Mouse (Mus musculus): ENCODE data around the gene Rap1gap2.

Rap1gap2 gene

DNA sequence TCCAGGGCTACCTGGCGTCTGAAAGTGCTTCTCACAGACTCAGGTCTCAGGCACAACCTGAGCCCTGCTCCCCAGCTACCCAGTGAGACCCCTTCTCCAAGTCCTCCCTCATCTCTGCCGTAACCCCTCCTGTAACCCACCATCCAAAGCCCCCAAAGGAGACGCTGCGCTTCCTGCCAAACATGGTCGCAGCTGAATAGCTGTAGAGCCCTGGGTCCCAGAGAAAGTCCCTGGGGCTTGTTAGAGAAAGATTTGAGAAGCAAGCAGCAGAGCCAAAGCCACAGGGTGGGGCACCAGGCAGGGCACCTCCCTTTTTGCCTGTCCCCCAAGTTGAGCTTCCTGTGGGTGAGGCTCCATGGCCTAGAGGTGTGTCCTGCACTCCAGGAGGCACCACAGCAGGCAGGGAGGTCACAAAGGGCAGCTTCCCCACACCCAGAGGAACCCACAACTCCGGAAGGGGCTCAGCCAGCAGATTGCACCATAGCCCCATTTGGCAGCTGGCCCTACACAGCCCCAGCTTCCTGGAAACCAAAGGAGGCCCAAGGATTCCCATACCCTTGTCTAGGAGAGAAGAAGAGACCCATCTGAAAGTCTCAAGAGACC lies 38.2 kb downstream of the Rap1gap2 start:
- DNase-seq, result peak in 1 of 2 experiments; percentile 5

DNA sequence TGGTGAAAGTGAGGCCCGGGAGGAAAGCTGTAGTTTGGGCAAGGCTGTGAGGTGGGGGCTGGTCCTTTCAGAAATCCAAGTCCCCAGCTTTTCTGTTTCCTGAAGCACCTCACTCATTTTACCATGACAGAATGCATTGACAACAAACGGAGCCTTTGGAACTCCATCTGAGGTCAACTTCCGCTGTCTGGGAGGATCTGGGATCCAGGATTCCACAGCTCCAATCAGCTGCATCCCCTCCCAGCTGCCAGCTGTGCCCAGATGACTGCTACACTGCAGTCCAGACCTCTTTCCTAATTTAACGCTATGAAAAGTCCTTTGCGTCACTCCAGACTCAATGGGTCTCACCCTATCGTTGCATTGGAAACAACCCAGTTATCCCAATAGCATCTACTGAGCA lies 41.0 kb downstream of the Rap1gap2 start:
- DNase-seq, result no peak

- DNase-seq, result no peak
Measured at GRCm38 (mm10) chr11:74568463-74568862, 42.3 kb downstream of the Rap1gap2 start.

- no peak for DNase-seq
Measured at GRCm38 (mm10) chr11:74568004-74568403, 42.7 kb downstream of the Rap1gap2 start.

GRCm38 (mm10) chr11:74566326-74566874 lies 44.3 kb downstream of the Rap1gap2 start:
- no peak for DNase-seq

- DNase-seq, result no peak
Measured at GRCm38 (mm10) chr11:74561392-74561791, 49.3 kb downstream of the Rap1gap2 start.

- no peak for DNase-seq
Measured at GRCm38 (mm10) chr11:74560600-74561227, 50.0 kb downstream of the Rap1gap2 start.

GRCm38 (mm10) chr11:74559793-74560433 lies 50.8 kb downstream of the Rap1gap2 start:
- no peak for DNase-seq

DNA sequence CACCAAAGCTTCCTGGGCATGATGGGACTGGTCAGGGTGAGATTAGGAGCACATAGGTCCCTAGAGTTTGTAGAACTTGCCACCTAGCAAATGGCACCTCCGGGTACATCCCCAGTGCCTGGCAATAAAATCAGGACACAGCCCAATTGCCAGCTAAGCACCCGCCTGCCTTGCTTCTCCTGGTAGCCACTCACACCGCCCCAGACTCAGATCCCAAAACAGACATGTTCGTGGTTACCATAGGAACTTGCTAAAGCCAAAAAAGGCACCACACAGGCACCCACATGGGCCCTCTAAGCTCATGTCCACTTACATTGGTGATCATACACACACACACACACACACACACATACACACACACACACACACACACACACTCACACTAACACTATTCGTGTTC lies 51.8 kb downstream of the Rap1gap2 start:
- no peak for DNase-seq

DNA sequence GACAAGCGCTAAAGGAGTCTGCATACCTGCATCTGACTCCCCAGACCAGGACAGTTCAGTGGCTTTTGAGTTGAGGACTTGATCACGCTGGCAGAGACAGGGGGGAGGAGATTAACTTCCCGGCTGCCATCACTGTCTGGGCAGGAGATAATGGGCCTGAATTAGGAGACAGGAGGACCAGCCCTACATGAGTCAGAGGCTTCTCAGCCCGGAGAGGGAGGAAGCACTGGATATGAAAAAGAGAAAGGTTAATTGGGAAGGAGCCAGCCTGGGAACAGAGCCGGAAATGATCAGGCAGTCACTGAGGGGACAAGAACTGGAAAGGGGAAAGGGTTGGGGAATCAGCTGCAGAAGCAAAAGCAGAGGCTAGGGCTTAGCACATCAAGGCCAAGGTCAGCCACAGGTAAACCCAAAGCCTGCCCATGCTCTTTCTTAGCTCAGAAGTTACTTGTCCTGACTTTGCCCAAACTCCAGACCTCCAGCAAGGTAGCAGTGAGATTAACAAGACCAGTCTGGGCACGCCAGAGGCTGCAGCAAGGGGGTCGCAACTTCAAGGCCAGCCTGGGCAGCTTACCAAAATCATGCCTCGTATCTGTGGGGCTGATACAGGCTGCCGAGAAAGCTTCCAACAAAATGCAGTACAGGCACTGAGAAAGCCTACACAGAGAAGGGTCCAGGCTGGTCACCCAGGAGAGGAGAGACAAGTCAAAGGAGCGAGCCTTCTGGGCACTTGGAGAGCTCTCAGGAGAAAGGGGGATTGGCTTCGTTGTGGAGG lies 53.1 kb downstream of the Rap1gap2 start:
- DNase-seq, result no peak

DNA sequence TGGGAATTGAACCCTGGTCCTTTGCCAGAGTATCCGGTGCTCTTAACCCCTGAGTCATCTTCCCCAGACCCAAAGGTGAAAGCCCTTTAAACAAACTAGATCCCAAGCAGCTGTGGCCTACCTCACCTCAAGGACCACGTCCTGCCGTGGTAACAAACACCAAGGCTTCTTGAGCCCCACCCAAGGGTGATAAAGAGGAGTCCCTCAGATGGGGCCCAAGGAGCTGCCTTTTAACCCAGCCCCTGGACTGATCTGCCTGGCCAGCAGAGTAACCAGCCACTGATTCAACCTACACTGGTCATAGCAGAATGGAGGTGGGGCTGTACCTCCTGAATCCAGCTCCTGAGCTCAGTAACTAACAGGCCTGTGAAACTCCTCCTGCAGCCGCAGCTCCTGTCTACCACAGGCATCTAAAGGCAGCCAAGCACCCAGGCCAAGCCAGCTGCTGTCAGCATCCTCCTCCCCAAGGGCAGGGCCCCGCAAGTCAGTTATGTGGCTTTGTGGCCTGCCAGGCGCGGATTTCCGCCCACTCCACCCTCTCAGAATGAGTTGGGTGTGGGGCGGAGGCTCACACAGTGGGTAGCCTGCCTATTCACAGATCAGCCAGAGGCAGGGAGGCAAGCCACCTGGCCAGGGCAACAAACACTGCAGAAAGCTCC lies 54.9 kb downstream of the Rap1gap2 start:
- DNase-seq, result peak; percentile 77 to 83

GRCm38 (mm10) chr11:74554683-74555341 lies 55.9 kb downstream of the Rap1gap2 start:
- no peak for DNase-seq

DNA sequence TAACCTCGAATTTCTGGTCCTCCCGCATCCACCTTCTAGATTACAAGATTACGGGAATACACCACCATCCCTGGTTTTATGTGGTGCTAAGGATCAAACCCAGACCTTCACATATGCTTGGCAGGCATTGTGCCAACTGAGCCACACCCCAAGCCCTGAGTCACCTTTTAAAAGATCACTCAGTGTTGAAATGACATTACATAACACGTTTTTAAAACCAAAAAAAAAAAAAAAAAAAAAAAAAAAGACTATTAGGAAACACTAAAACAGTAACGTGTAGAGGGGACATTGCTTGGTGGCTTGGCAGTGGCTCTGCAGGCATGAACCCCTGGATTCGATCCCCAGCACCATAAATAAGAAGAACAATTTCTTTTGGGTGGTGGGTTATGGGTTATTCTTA lies 59.1 kb downstream of the Rap1gap2 start:
- no peak for DNase-seq

GRCm38 (mm10) chr11:74550615-74551102 lies 60.1 kb downstream of the Rap1gap2 start:
- peak in 1 of 2 experiments; percentile 22 for DNase-seq

DNA sequence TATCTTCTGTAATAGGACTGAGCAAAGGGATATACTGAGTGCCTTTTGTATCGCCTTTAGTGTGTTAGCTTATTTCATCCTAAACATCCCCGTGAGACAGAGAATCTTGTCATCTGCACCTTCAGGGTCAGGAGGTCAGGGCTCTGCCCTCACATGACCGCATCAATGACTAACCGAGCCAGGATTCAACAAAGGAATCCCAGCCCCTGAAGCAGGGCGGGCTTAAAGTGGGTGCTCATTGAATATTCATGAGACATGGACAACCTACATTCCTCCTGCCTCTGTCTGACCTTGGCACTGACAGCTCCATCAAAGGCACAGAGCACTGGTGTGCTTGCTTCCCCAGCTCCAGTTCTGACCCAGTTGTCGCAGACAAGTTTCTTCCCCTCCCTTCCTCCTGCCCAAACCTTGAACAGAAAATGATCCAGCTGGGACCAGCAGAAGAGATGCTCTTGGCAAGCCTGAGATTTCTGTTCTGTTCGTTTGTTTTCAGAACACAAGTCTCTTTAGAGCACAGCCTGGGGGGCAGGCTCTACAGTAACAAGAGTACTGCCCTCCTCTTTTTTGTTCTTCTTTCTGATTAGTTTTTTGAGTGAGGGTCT lies 61.8 kb downstream of the Rap1gap2 start:
- DNase-seq, result no peak

GRCm38 (mm10) chr11:74546933-74547694 lies 63.6 kb downstream of the Rap1gap2 start:
- peak; percentile 74 to 85 for DNase-seq

DNA sequence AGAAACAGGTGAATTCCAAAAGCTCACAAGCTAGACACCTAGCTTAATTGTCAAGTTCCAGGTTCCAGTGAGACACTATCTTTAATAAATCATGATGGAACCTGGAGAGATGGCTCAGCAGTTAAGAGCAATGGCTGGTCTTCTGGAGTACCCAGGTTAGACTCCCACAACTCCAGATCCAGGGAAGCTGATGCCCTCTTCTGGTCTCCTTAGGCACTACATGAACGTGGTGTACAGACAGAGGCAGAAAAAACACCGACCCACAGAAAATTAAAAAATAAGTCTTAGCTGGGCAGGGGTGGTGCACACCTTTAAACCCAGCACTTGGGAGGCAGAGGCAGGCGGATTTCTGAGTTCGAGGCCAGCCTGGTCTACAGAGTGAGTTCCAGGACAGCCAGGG lies 64.5 kb downstream of the Rap1gap2 start:
- peak; percentile 37 to 43 for DNase-seq

GRCm38 (mm10) chr11:74545560-74545959 lies 65.2 kb downstream of the Rap1gap2 start:
- no peak for DNase-seq

DNA sequence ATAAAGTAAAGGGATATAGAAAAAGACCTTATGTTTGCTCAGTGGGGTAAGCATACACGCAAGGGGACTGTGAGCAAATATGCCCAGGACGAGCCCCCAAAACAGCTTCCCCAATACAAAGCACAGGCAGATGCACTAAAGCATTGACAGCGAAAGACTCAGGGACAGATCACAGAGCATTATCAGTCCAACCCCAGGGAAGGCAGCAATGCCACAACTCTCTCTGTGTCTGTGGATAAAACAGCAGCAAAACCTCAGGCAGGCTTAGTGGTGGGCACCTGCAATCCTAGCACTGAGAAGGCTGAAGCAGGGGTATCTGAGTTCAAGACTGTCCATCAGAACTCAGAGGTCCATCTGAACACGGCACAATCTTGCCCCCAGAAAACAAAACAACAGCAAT lies 73.4 kb downstream of the Rap1gap2 start:
- DNase-seq, result no peak

DNA sequence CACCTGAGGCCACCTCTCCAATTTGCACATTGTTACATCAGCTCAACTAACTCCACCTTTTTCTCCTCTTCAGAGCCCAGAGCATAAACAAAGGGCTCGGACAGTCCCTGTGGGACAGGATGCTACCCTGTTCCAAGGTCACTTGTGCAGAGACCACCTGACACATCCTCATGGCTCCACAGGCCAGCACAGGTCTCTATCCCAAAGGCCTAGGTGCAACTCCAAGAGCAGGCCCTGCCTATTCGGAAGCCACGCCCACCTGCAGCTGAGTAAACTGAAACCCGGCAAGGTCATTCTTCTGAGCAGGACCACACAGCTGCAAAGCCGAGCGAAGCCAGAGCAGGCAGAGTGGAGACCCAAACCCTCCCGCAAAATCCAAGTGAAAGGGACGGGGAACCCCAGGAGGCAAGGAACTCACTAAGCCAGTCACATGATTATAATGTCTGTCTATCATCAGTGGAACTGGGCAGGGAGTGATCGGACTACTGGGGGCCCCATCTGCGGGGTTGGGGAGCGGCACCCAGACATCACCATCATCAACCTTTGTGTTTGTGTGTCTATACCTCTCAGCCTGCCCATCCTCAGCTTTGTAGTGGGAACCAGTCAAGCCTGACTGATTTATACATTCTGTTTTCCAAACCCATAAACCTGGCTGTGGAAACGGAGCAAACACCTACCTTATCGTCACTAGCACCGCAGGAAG lies 74.4 kb downstream of the Rap1gap2 start:
- DNase-seq, result no peak

Data from thymus, postnatal 36 days (tissue).